Mouse (Mus musculus): ENCODE results near the gene Hmg20a. TPM values are rescaled to one million over a fixed set of nuclear protein-coding genes. Genes with fewer than 3 reads are reported as not detected.
A peak's percentile ranks its signal among the peaks of the same experiment; 100 is the strongest.

Gene Hmg20a
- total and polyA plus RNA-seq, 2 experiments from 2014 or later: 30.1 to 34.3 TPM

- ATAC-seq (ENCODE audit: insufficient read depth, low read depth) (no peak), DNase-seq (ENCODE audit: low spot score) (no peak)
- H3K9me3 ChIP-seq (replicated peaks; ENCODE audit: control insufficient read depth, low read length): no peaks in the 10 kb centered on the region
- H3K27ac ChIP-seq (ENCODE audit: low read depth): peak overlapping the region; percentile 70
- peaks cover 5% of the 10 kb centered on the region; the same call in 1 of the 2 replicates for H3K36me3 ChIP-seq (replicated peaks; ENCODE audit: control insufficient read depth, insufficient read depth, low read length)
- H3K4me3 ChIP-seq (ENCODE audit: low read depth, low read length): no peak overlapping the region
- TF ChIP-seq EP300 (IDR thresholded peaks at IDR 0.05; ENCODE audit: low read depth) (no peak), CTCF (IDR thresholded peaks at IDR 0.05; ENCODE audit: low read depth) (no peak)
- WGBS: 74% methylated on average over 1 of the region's 1 CpGs
- H3K4me2 ChIP-seq (ENCODE audit: low read depth, low read length): no peak overlapping the region
- H3K27me3 ChIP-seq (ENCODE audit: control insufficient read depth, insufficient read depth, low read length): no peaks in the 10 kb centered on the region
- H3K4me1 ChIP-seq (ENCODE audit: control insufficient read depth, insufficient read depth): peaks cover 42% of the 10 kb centered on the region
- no peak overlapping the region for H3K9ac ChIP-seq (replicated peaks; ENCODE audit: low read depth, low read length)
These were observed 44.2 kb downstream of the Hmg20a start for GRCm38 (mm10) chr9:56462606-56463005.

GRCm38 (mm10) chr9:56463046-56463445, 44.6 kb downstream of the Hmg20a start:
- DNase-seq (ENCODE audit: low spot score): no peak
- Histone ChIP-seq H3K4me1 (ENCODE audit: control insufficient read depth, insufficient read depth) (peaks cover 42% of the 10 kb centered on the region), H3K36me3 (replicated peaks; ENCODE audit: control insufficient read depth, insufficient read depth, low read length) (peaks cover 9% of the 10 kb centered on the region; the same call in 1 of the 2 replicates), H3K27me3 (ENCODE audit: control insufficient read depth, insufficient read depth, low read length) (no peaks in the 10 kb centered on the region), H3K9ac (replicated peaks; ENCODE audit: low read depth, low read length) (no peak overlapping the region), H3K4me3 (ENCODE audit: low read depth, low read length) (no peak overlapping the region), H3K27ac (ENCODE audit: low read depth) (peak overlapping the region; percentile 70), H3K4me2 (ENCODE audit: low read depth, low read length) (no peak overlapping the region), H3K9me3 (replicated peaks; ENCODE audit: control insufficient read depth, low read length) (no peaks in the 10 kb centered on the region)
- TF ChIP-seq EP300 (IDR thresholded peaks at IDR 0.05; ENCODE audit: low read depth) (no peak), CTCF (IDR thresholded peaks at IDR 0.05; ENCODE audit: low read depth) (no peak)
- ATAC-seq (ENCODE audit: insufficient read depth, low read depth): no peak
- WGBS: 72% methylated on average over 2 of the region's 2 CpGs

GRCm38 (mm10) chr9:56463686-56464515, 45.5 kb downstream of the Hmg20a start:
- TF ChIP-seq EP300 (IDR thresholded peaks at IDR 0.05; ENCODE audit: low read depth) (no peak), CTCF (IDR thresholded peaks at IDR 0.05; ENCODE audit: low read depth) (no peak)
- DNase-seq (ENCODE audit: low spot score) (peak; percentile 65), ATAC-seq (ENCODE audit: insufficient read depth, low read depth) (peak; percentile 52)
- Histone ChIP-seq H3K4me3 (ENCODE audit: low read depth, low read length) (no peak overlapping the region), H3K9me3 (replicated peaks; ENCODE audit: control insufficient read depth, low read length) (no peaks in the 10 kb centered on the region), H3K4me1 (ENCODE audit: control insufficient read depth, insufficient read depth) (peaks cover 42% of the 10 kb centered on the region), H3K27me3 (ENCODE audit: control insufficient read depth, insufficient read depth, low read length) (no peaks in the 10 kb centered on the region), H3K4me2 (ENCODE audit: low read depth, low read length) (no peak overlapping the region), H3K36me3 (replicated peaks; ENCODE audit: control insufficient read depth, insufficient read depth, low read length) (peaks cover 10% of the 10 kb centered on the region; the same call in 1 of the 2 replicates), H3K27ac (ENCODE audit: low read depth) (peak overlapping the region; percentile 70), H3K9ac (replicated peaks; ENCODE audit: low read depth, low read length) (no peak overlapping the region)
- WGBS: 42% methylated on average over 4 of the region's 4 CpGs

- no peaks in the 10 kb centered on the region for H3K9me3 ChIP-seq (replicated peaks; ENCODE audit: control insufficient read depth, low read length)
- DNase-seq (ENCODE audit: low spot score) (peak; percentile 34), ATAC-seq (ENCODE audit: insufficient read depth, low read depth) (peak; percentile 39; the same call in 1 of the 2 replicates)
- H3K27ac ChIP-seq (ENCODE audit: low read depth): peak overlapping the region; percentile 70
- H3K27me3 ChIP-seq (ENCODE audit: control insufficient read depth, insufficient read depth, low read length): no peaks in the 10 kb centered on the region
- WGBS: 50% methylated on average over 23 of the region's 23 CpGs
- peaks cover 42% of the 10 kb centered on the region for H3K4me1 ChIP-seq (ENCODE audit: control insufficient read depth, insufficient read depth)
- TF ChIP-seq EP300 (IDR thresholded peaks at IDR 0.05; ENCODE audit: low read depth) (no peak), CTCF (IDR thresholded peaks at IDR 0.05; ENCODE audit: low read depth) (no peak)
- no peak overlapping the region for H3K9ac ChIP-seq (replicated peaks; ENCODE audit: low read depth, low read length)
- peaks cover 15% of the 10 kb centered on the region; the same call in 1 of the 2 replicates for H3K36me3 ChIP-seq (replicated peaks; ENCODE audit: control insufficient read depth, insufficient read depth, low read length)
- H3K4me2 ChIP-seq (ENCODE audit: low read depth, low read length): peak overlapping the region; percentile 14; the same call in 1 of the 2 replicates
- H3K4me3 ChIP-seq (ENCODE audit: low read depth, low read length): no peak overlapping the region
These were observed 46.6 kb downstream of the Hmg20a start for GRCm38 (mm10) chr9:56464863-56465654.

GRCm38 (mm10) chr9:56466251-56466650, 47.8 kb downstream of the Hmg20a start:
- H3K9me3 ChIP-seq (replicated peaks; ENCODE audit: control insufficient read depth, low read length): no peaks in the 10 kb centered on the region
- H3K9ac ChIP-seq (replicated peaks; ENCODE audit: low read depth, low read length): no peak overlapping the region
- peak overlapping the region; percentile 70; the same call in 1 of the 2 replicates for H3K27ac ChIP-seq (ENCODE audit: low read depth)
- DNase-seq (ENCODE audit: low spot score) (no peak), ATAC-seq (ENCODE audit: insufficient read depth, low read depth) (0 out of 2 replicates have a peak, but pooled peaks have one; percentile 16)
- TF ChIP-seq EP300 (IDR thresholded peaks at IDR 0.05; ENCODE audit: low read depth) (no peak), CTCF (IDR thresholded peaks at IDR 0.05; ENCODE audit: low read depth) (no peak)
- H3K36me3 ChIP-seq (replicated peaks; ENCODE audit: control insufficient read depth, insufficient read depth, low read length): peaks cover 15% of the 10 kb centered on the region; the same call in 1 of the 2 replicates
- no peak overlapping the region for H3K4me3 ChIP-seq (ENCODE audit: low read depth, low read length)
- no peaks in the 10 kb centered on the region for H3K27me3 ChIP-seq (ENCODE audit: control insufficient read depth, insufficient read depth, low read length)
- H3K4me2 ChIP-seq (ENCODE audit: low read depth, low read length): no peak overlapping the region
- H3K4me1 ChIP-seq (ENCODE audit: control insufficient read depth, insufficient read depth): peaks cover 35% of the 10 kb centered on the region
- WGBS: 53% methylated on average over 4 of the region's 4 CpGs
